Mouse (Mus musculus) testis, postnatal 10 days (tissue): ENCODE data around the gene Atf5.

Experiments
- DNase-seq: peaks from one replicate; pipeline ENCODE4 v3.0.0; 2021; ENCODE audit warnings: low spot score

Gene Atf5

DNA sequence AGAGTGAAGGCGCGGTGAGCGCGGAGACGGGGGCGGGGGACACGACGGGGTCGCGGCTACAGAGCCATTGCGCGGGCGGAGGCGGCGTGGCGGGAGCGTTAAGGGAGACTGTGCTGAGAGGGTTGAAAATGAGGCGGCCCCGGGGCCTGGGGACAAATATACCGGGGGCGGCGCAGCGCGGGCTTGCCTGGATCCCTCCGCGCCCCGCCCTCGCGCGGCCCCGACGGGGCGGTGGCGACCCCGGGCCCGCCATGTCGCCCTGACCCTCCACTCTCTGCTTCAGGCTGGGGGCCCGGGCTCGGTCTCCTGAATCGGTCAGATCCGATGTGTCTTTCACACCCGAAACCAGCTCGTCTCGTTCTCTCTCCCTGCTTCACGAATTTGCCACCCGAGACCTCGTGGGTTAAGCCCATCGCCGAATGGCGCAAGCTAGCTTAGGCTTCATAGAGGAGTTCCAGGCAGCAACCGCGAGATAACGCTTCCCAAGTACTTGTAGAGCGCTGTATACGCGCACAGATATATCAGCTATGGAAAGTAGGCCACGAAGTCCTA is at the start of gene Atf5:
TSS of gene Atf5 (minus strand) at position 189 of the 552 bp plus-strand sequence.
- DNase-seq = peak; percentile 86

GRCm38 (mm10) chr7:44864595-44865542 is 48.4 kb upstream of the Atf5 start:
- DNase-seq = no peak

- no peak for DNase-seq
These were observed 47.6 kb upstream of the Atf5 start for GRCm38 (mm10) chr7:44863982-44864494.

GRCm38 (mm10) chr7:44863210-44863609 is 46.8 kb upstream of the Atf5 start:
- no peak for DNase-seq

DNA sequence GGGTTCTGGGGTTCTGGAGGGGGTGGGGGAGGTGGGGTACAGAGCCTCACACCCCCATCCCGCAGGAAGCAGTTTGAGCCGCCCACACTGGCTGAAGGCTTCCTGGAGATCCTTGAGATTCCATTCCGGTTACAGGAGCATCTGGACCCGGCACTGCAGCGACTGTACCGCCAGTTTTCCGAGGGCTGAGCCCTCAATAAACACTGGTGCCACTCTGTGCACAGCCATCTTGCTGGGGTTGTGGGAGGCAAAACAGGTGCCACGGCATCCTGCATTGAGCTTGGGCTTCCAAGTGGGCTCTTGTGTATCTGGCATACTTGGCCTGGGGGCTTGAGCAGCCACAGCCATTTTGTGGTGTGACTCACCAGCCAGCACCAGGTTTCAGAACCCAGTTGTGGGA is 46.0 kb upstream of the Atf5 start:
- DNase-seq = no peak

- peak; percentile 65 for DNase-seq
These were observed 45.0 kb upstream of the Atf5 start for GRCm38 (mm10) chr7:44861429-44861816.

DNA sequence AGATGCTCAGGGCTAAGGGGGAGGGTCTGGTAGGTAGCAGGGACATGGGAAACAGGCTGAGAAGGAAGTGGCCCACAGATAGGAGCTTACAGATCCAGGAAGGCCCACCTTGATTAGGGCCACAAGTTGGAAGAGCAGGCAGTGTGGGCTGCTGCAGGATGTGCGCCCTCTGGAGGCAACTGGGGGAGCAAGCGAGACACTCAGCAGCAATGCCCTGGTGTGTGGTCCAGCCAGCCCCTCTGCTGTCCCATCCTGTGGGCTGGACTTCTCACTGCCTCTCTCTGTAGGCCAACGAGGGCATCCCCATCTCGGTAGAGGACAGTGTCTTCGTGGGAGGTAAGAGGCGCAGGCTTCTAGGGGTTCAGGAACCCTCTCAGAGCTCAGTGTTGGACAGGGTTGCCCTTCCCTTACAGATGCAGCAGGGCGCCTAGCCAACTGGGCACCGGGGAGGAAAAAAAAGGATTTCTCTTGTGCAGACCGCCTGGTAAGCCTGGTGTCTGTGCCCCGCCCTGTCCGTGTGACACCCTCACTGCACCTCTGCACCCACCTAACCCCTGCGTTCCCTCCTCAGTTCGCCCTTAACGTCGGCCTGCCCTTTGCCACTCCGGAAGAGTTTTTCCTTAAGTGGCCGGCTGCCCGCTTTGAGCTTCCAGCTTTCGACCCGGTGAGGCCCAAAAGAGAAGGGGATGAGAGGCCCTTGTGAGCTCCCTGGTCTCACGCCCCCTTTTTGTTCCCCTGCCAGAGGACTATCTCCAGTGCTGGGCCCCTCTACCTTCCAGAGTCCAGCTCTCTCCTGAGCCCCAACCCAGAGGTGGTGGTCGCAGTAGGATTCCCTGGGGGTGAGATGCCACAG is 44.3 kb upstream of the Atf5 start:
- peak; percentile 93 for DNase-seq

GRCm38 (mm10) chr7:44859896-44860295 is 43.4 kb upstream of the Atf5 start:
- DNase-seq = no peak

- DNase-seq = no peak
These were observed 41.4 kb upstream of the Atf5 start for GRCm38 (mm10) chr7:44857905-44858304.

GRCm38 (mm10) chr7:44857042-44857552 is 40.6 kb upstream of the Atf5 start, which contains the start of gene Pnkp:
Pnkp (plus strand) TSS chr7:44857139.
- peak; percentile 82 for DNase-seq

- no peak for DNase-seq
These were observed 39.9 kb upstream of the Atf5 start for GRCm38 (mm10) chr7:44856265-44856916.

DNA sequence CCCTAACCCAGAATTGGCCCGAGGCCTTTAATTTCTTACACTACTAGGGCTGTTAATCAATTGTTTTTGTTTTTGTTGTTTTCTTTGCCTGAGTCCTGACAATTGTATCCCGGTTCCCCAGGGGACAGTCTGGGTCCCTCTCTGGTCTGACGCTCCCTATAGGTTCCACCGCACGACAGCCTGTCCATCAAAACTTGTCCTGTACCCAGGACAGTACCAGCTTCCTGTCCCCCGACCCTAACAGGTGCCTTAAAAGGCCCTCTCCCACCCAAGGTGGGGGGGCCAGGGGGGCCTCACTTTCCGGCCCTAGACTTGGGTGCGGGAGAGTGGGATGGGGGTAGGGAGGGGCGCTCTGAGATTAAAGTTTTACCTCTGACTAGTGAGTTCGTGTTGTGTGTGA is 38.6 kb upstream of the Atf5 start:
- no peak for DNase-seq

- DNase-seq = peak; percentile 87
These were observed 38.0 kb upstream of the Atf5 start for GRCm38 (mm10) chr7:44854356-44855031.

GRCm38 (mm10) chr7:44853596-44854355 is 37.3 kb upstream of the Atf5 start:
- no peak for DNase-seq

GRCm38 (mm10) chr7:44853065-44853464 is 36.6 kb upstream of the Atf5 start:
- DNase-seq = no peak

- DNase-seq = no peak
These were observed 36.0 kb upstream of the Atf5 start for GRCm38 (mm10) chr7:44852259-44853027.

DNA sequence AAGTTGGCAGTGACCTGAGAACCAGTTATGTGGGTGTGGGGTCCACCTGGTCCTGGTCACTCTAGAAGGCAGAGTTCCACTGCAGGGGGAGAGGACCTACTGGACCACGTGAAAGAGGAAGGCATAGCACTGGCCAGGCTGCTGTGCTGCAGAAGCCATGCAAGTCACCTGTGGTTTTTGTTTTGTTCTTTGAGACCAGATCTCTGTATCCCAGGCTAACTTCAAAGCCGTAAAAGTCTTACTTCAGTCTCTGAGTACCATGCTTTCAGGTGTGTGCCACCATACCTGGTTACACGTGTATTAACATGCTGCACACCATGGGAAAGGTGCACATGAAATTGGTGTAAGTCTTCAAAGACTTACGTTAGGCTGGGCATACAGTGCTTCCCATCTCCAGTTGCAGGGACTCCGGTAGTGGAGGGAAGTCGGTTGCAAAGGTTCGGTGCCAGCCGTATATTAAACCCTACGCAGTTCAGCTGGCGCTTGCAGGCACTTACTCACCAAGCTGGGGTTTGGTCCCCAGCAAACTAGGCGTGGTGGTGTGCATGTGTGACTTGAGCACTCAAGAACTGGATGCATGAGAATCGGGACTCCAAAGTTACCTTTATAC is 35.3 kb upstream of the Atf5 start:
- DNase-seq = no peak

DNA sequence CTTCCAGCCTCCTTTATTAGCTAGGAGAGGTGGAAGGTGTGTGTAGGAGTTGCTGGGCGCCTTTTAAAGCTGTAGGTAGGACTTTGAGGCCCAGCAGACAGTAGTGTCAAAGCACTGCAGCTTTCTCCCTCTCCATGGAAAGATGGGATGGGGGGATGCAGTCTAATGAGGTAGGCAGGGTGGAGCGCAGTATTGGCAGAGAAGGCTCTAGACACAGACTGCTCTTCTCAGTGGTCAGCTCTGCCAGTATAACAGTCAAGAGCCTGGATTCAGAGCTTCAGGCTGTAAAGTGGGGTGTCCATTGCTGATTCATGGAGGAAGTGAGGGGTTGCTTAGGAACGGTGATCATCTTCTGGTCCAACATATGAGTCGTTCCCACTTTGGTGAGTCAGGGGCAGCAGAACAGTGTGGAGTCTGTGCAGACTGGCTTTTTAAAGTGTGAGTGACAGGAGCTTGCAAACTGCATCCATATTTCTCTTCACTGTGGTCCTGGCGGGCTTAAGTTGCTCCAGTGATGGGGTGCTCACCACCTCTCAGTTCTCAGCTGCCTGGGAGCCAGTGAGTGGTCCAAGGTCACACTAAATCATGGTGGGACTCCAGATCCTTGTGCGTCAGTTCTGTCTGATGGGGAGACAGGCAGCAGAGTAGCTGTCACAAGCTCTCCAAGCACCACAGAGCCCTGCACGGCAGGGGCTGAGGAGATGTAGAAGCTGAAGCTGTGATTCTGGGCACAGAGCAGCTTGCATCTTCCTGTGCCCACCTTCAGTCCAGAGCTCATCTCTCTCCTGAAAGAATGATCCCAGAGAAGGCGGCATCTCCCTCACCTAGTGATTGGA is 34.5 kb upstream of the Atf5 start:
- no peak for DNase-seq
